Mouse (Mus musculus) hindbrain, embryonic 12.5 days (tissue): Measurements from ENCODE around the gene Tgfbi. TPM values are rescaled to one million over a fixed set of nuclear protein-coding genes. Genes with fewer than 3 reads are reported as not detected.

ENCODE experiments used
- ATAC-seq: fragments of 200-750 bp; cut with Nextera tagmentation; 2 replicates; pipeline ENCODE4 v1.8.0; 2017; ENCODE audit warnings: moderate TSS enrichment; ENCODE audit not compliant: low FRiP score
- H3K27ac ChIP-seq: fragments of 300-500 bp; sonication (generic); 2 replicates; pipeline ENCODE4 v1.5.1; 2016; ENCODE audit warnings: mild to moderate bottlenecking
- H3K27me3 ChIP-seq: fragments of 300-500 bp; sonication (generic); 2 replicates; pipeline ENCODE4 v1.6.1; 2016; ENCODE audit warnings: mild to moderate bottlenecking
- H3K36me3 ChIP-seq: fragments of 300-500 bp; sonication (generic); 2 replicates; pipeline ENCODE4 v1.6.1; 2016; ENCODE audit warnings: mild to moderate bottlenecking
- H3K4me1 ChIP-seq: fragments of 300-500 bp; sonication (generic); 2 replicates; pipeline ENCODE4 v1.6.1; 2016
- H3K4me2 ChIP-seq: fragments of 300-500 bp; sonication (generic); replicated peaks from 2 replicates; pipeline ENCODE4 v1.6.1; 2016; ENCODE audit warnings: mild to moderate bottlenecking
- H3K4me3 ChIP-seq: fragments of 300-500 bp; sonication (generic); 2 replicates; pipeline ENCODE4 v1.5.1; 2016; ENCODE audit warnings: mild to moderate bottlenecking
- H3K9ac ChIP-seq: fragments of 300-500 bp; sonication (generic); 2 replicates; pipeline ENCODE4 v1.6.1; 2016; ENCODE audit warnings: mild to moderate bottlenecking, moderate library complexity
- H3K9me3 ChIP-seq: fragments of 300-500 bp; sonication (generic); replicated peaks from 2 replicates; pipeline ENCODE4 v1.6.1; 2016; ENCODE audit warnings: mild to moderate bottlenecking
- WGBS: fragments of 180-500 bp; shearing (Covaris S2); methylation state at CpG from one replicate; pipeline ENCODE4 v1.1.7; 2016; 5-methylcytosine and 5-hydroxymethylcytosine counted together
- polyA plus RNA-seq: library from polyadenylated mRNA; unstranded; fragments of >200 nt; fragmentation: Nextera tagmentation; extraction: Ambion mirVana; gene quantifications from 2 replicates; pipeline ENCODE4 v1.2.1, GENCODE M21; 2016

Tgfbi gene
- polyA plus RNA-seq, 1 experiment from 2014 or later = 65.5 TPM

DNA sequence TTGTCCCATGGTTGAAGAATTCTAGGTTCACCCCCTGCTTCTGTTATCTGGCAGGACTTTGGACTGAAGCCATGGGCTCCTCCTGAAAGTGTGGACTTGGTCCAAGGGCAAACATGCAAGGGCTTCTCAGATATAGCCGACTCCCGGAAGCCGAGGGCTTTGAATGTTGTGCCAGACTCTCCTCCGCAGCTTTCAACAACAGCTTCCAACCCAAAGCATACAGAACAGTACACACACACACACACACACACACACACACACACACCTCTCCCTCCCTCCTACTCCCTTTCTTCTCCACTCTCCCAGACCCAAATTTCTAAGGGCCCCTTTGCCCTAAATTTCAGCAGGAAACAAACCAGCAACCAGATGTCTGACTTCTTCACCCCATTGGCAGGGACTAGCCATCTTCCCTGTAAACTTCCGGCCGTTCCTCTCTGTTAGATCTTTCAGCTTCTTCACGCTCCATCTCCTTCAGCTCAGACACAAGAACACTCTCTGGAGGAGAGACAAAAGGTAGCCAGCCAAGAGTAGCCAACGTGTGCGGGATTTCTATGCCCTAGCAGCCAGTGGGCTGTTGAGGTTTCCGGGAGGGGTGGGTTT is 69.0 kb downstream of the Tgfbi start:
- WGBS = 33% methylated on average over 10 of the region's 10 CpGs

DNA sequence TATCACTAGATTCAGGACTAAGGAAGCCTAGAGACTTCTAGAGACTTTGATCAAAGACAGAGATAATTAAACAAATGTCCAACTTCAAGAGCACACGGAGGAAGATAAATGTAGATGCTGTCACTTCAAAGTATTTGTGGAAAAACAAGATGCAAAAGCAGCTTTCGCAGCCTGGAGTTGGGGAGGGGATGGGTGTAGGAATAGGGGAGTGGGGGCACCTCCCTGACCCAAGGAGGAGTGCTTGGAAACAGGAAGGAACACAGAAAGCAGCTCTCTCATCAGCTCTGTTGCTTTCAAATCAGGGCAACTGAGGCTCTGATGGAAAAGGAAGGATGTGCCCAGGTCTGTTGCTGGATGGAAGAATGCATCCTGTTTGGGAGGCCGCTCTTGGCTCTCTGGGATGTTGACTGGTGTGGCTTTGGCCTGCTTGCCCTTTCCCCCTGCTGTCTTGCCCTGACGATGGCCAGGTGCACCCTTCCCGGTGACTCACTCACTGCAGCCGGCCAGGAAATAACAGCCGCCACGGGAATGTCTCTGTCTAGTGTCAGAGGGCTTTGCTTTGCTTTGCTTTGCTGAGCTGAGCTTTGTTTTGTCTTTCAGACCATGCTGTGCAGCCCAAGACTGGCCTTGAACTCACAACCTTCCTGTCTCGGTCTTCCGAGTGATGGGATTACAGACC is 69.6 kb downstream of the Tgfbi start:
- 0 out of 2 replicates have a peak, but pooled peaks cover 3% of the 10 kb centered on the region for H3K27me3 ChIP-seq
- H3K9ac ChIP-seq = no peak overlapping the region
- no peaks in the 10 kb centered on the region for H3K36me3 ChIP-seq
- ATAC-seq = no peak
- H3K9me3 ChIP-seq = no peaks in the 10 kb centered on the region
- 53% methylated on average over 10 of the region's 10 CpGs for WGBS
- H3K4me1 ChIP-seq = peaks cover 12% of the 10 kb centered on the region
- H3K4me2 ChIP-seq = no peak overlapping the region
- no peak overlapping the region for H3K27ac ChIP-seq
- no peak overlapping the region for H3K4me3 ChIP-seq

More for the DNA sequence above, 69.0 kb downstream of the Tgfbi start:
- Histone ChIP-seq H3K27ac (no peak overlapping the region), H3K27me3 (0 out of 2 replicates have a peak, but pooled peaks cover 3% of the 10 kb centered on the region), H3K9ac (no peak overlapping the region), H3K9me3 (no peaks in the 10 kb centered on the region), H3K4me2 (no peak overlapping the region), H3K4me3 (no peak overlapping the region), H3K36me3 (no peaks in the 10 kb centered on the region), H3K4me1 (peaks cover 12% of the 10 kb centered on the region)
- ATAC-seq = no peak

DNA sequence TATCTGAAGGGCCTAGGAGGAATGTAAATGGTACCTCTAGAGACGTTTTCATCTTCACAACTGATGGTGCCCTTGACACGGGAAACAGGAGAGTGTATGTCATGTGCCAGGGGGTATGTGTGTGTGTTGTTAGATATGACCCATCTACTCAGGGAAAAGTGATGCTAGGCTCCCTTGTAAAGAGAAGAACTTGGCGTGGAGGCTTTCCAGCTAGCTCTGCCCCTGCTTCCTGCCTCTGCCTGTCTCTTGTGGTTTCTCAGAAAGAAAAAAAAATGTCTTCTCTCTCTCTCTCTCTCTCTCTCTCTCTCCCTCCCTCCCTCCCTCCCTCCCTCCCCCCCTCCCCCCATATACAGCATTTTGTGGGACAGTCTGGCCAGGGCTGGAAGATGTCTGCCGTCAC is 72.6 kb downstream of the Tgfbi start:
- 0 out of 2 replicates have a peak, but pooled peaks cover 3% of the 10 kb centered on the region for H3K27me3 ChIP-seq
- H3K36me3 ChIP-seq = no peaks in the 10 kb centered on the region
- no peak overlapping the region for H3K9ac ChIP-seq
- no peak overlapping the region for H3K4me3 ChIP-seq
- H3K9me3 ChIP-seq = no peaks in the 10 kb centered on the region
- H3K4me1 ChIP-seq = peaks cover 12% of the 10 kb centered on the region
- no peak overlapping the region for H3K27ac ChIP-seq
- no peak overlapping the region for H3K4me2 ChIP-seq
- ATAC-seq = no peak
- 75% methylated on average over 4 of the region's 4 CpGs for WGBS

DNA sequence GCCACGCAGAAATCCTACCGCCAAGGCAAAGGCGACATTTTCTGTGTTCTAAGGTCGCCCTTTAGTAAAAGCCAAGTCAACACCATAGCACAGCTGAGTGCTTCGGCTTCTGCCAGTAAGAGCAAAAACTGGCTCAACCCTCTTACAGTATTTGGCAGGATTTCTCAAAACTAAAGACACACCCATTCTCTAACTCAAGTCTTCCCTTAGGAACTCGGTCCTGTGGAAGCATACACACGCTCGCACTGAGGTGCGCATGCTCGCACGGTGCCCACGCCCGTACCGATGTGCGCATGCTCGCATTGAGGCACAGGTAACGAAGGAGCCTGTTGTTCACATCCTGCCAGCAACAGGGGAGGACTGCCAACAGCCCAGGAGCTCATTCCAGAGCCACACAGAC is 73.0 kb downstream of the Tgfbi start:
- Histone ChIP-seq H3K9me3 (no peaks in the 10 kb centered on the region), H3K36me3 (no peaks in the 10 kb centered on the region), H3K27me3 (0 out of 2 replicates have a peak, but pooled peaks cover 3% of the 10 kb centered on the region), H3K27ac (no peak overlapping the region), H3K4me3 (no peak overlapping the region), H3K4me2 (no peak overlapping the region), H3K4me1 (peaks cover 12% of the 10 kb centered on the region), H3K9ac (no peak overlapping the region)
- ATAC-seq = no peak
- WGBS = 86% methylated on average over 17 of the region's 17 CpGs

DNA sequence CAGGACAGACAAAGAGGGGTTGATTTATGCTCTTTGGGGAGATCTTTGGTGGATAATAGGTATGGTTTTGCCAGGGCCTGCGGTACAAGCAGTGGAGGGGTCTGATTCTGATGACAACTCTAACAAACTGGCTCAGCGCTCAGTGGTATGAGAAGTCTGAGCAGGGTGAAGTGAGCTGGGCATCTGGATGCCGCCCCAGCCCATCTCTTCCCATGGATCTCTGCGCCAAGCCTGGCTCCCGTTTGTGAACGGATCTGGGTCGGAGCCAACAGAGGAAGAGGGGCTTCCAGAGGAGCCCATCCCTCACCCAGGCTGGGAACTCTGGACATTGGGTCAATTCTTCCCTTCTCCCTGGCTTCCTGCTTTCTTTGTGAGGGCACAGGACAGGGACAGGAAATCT is 74.0 kb downstream of the Tgfbi start:
- Histone ChIP-seq H3K4me3 (no peak overlapping the region), H3K27ac (no peak overlapping the region), H3K36me3 (no peaks in the 10 kb centered on the region), H3K4me2 (no peak overlapping the region), H3K9ac (no peak overlapping the region), H3K9me3 (no peaks in the 10 kb centered on the region), H3K4me1 (peaks cover 8% of the 10 kb centered on the region), H3K27me3 (0 out of 2 replicates have a peak, but pooled peaks cover 3% of the 10 kb centered on the region)
- no peak for ATAC-seq
- 88% methylated on average over 7 of the region's 7 CpGs for WGBS

Other genes starting within 250 kb of the Tgfbi start
- not detected in 2 replicates for gene Gm3045, start 182.9 kb upstream of the Tgfbi start, polyA plus RNA-seq
- gene Slc25a48, start 171.2 kb upstream of the Tgfbi start, polyA plus RNA-seq = 0.07 TPM in 1 of 2 replicates, not detected in the other
- not detected in 2 replicates for gene Il9, start 127.3 kb upstream of the Tgfbi start, polyA plus RNA-seq
- 1.8 and 3.6 TPM in 2 replicates for gene Fbxl21, start 87.1 kb upstream of the Tgfbi start, polyA plus RNA-seq
- gene Lect2, start 61.0 kb upstream of the Tgfbi start, polyA plus RNA-seq = not detected in 2 replicates
- 38.8 and 41.4 TPM in 2 replicates for gene Smad5, start 93.5 kb downstream of the Tgfbi start, polyA plus RNA-seq
- 0.21 TPM in 1 of 2 replicates, not detected in the other for gene Gm45623, start 144.3 kb downstream of the Tgfbi start, polyA plus RNA-seq